25 mouse cellular contexts compared by ENCODE assay signal in the genomic region with DNA sequence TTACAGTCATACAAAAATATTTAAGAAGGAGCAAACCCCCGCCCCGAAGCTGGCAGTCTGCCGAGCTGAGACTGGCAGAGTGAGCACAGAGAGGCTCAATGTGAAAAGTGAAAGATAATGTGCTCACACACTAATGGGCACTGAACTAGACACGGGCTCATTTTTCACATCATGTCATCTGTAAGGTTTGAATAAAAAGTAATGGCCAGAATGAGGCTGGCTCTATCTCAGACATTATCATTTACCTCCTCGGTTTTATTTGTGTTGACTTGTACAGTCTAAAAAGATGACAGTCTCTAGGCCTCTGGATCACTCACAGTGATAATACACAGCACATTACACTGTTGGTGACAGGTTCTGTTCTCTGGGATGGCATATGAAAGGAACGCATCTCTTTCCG.
A peak's percentile ranks its signal among the peaks of the same experiment; 100 is the strongest.
DNase-seq lines count a peak whose midpoint lies in the region; ATAC-seq lines count a peak whose summit lies in the region.
"Had no signal": no experiment of that assay in that cellular context is flagged by ENCODE, and none has a peak within 500 bp of the region (broad histone marks: within the 10 kb centered on the region; RNA-seq: fewer than 3 reads in every experiment).

No protein-coding gene starts in this region.

- peak; percentile 45 to 50 for DNase-seq in cerebellum, postnatal 14 days
- DNase-seq in hindbrain, embryonic 10.5 days (ENCODE audit: low spot score) = no peak
- peak; percentile 40 for DNase-seq in Muller cell, postnatal 12 days (ENCODE audit: inconsistent ontology term)
- DNase-seq in heart, adult 11 months = no peak
- DNase-seq in gastrocnemius, adult 8-10 months (ENCODE audit: low spot score in 2 of 2) = no peak
- DNase-seq: adrenal gland, postnatal 14 days; cerebellum, adult 9-10 months; gastrocnemius, postnatal 10 days; heart, postnatal 10 days; kidney, postnatal 4 days; liver, embryonic 13.5 days; lung, postnatal 4 days; right cerebral cortex, adult 18-20 months; right cerebral cortex, postnatal 4 days; thymus, postnatal 25 days had no signal

- no peak for ATAC-seq in cerebellum, adult (ENCODE audit: insufficient number of reproducible peaks, low FRiP score, low TSS enrichment)
- peak; percentile 64 for ATAC-seq in hindbrain, embryonic 12.5 days (ENCODE audit: low FRiP score)
- ATAC-seq in hindbrain, embryonic 16.5 days = peak; percentile 61
- ATAC-seq: intestine, postnatal 0 days had no signal

- H3K4me2 ChIP-seq in hindbrain, embryonic 12.5 days (replicated peaks) = no peak overlapping the region
- no peak overlapping the region for H3K4me2 ChIP-seq in hindbrain, embryonic 16.5 days (ENCODE audit: low read length)
- H3K4me2 ChIP-seq: embryonic facial prominence, embryonic 13.5 days; heart, embryonic 12.5 days; hindbrain, embryonic 15.5 days; liver, embryonic 13.5 days; neural tube, embryonic 13.5 days; stomach, embryonic 15.5 days had no signal

- no peaks in the 10 kb centered on the region for H3K36me3 ChIP-seq in hindbrain, embryonic 12.5 days
- H3K36me3 ChIP-seq in hindbrain, embryonic 10.5 days = no peaks in the 10 kb centered on the region
- H3K36me3 ChIP-seq in hindbrain, embryonic 16.5 days (ENCODE audit: control insufficient read depth, insufficient read depth, low read length) = no peaks in the 10 kb centered on the region
- H3K36me3 ChIP-seq: embryonic facial prominence, embryonic 13.5 days; heart, embryonic 12.5 days; hindbrain, embryonic 15.5 days; liver, embryonic 13.5 days; neural tube, embryonic 13.5 days; stomach, embryonic 15.5 days had no signal

- 67% methylated on average over 7 of the region's 7 CpGs for WGBS in hindbrain, embryonic 12.5 days
- WGBS in hindbrain, embryonic 10.5 days = 86% methylated on average over 7 of the region's 7 CpGs
- WGBS in hindbrain, embryonic 16.5 days = 58% methylated on average over 7 of the region's 7 CpGs

- no peaks in the 10 kb centered on the region for H3K27me3 ChIP-seq in hindbrain, embryonic 12.5 days
- H3K27me3 ChIP-seq in hindbrain, embryonic 10.5 days (ENCODE audit: insufficient read depth, poor library complexity, severe bottlenecking) = no peaks in the 10 kb centered on the region
- H3K27me3 ChIP-seq in hindbrain, embryonic 16.5 days (replicated peaks; ENCODE audit: control insufficient read depth, insufficient read depth, low read length) = no peaks in the 10 kb centered on the region
- H3K27me3 ChIP-seq: embryonic facial prominence, embryonic 13.5 days; heart, embryonic 12.5 days; hindbrain, embryonic 15.5 days; liver, embryonic 13.5 days; neural tube, embryonic 13.5 days; stomach, embryonic 15.5 days had no signal

- H3K9me3 ChIP-seq in hindbrain, embryonic 12.5 days (replicated peaks) = no peaks in the 10 kb centered on the region
- no peaks in the 10 kb centered on the region for H3K9me3 ChIP-seq in hindbrain, embryonic 10.5 days
- H3K9me3 ChIP-seq in hindbrain, embryonic 16.5 days (ENCODE audit: control insufficient read depth, low read length) = no peaks in the 10 kb centered on the region
- H3K9me3 ChIP-seq: embryonic facial prominence, embryonic 13.5 days; heart, embryonic 12.5 days; hindbrain, embryonic 15.5 days; liver, embryonic 13.5 days; neural tube, embryonic 13.5 days; stomach, embryonic 15.5 days had no signal

- no peak overlapping the region for H3K9ac ChIP-seq in hindbrain, embryonic 12.5 days
- H3K9ac ChIP-seq in hindbrain, embryonic 16.5 days (ENCODE audit: low read depth, low read length) = no peak overlapping the region
- H3K9ac ChIP-seq: embryonic facial prominence, embryonic 13.5 days; heart, embryonic 12.5 days; hindbrain, embryonic 15.5 days; liver, embryonic 13.5 days; neural tube, embryonic 13.5 days; stomach, embryonic 15.5 days had no signal

- no peaks in the 10 kb centered on the region for H3K4me1 ChIP-seq in hindbrain, embryonic 12.5 days
- no peaks in the 10 kb centered on the region for H3K4me1 ChIP-seq in hindbrain, embryonic 10.5 days (replicated peaks)
- H3K4me1 ChIP-seq in hindbrain, embryonic 16.5 days (ENCODE audit: control insufficient read depth, insufficient read depth, low read depth, low read length) = no peaks in the 10 kb centered on the region
- H3K4me1 ChIP-seq: embryonic facial prominence, embryonic 13.5 days; heart, embryonic 12.5 days; hindbrain, embryonic 15.5 days; liver, embryonic 13.5 days; neural tube, embryonic 13.5 days; stomach, embryonic 15.5 days had no signal

- H3K4me3 ChIP-seq in hindbrain, embryonic 12.5 days = no peak overlapping the region
- no peak overlapping the region for H3K4me3 ChIP-seq in hindbrain, embryonic 10.5 days
- H3K4me3 ChIP-seq in hindbrain, embryonic 16.5 days (ENCODE audit: low read length) = no peak overlapping the region
- H3K4me3 ChIP-seq: embryonic facial prominence, embryonic 13.5 days; heart, embryonic 12.5 days; hindbrain, embryonic 15.5 days; liver, embryonic 13.5 days; myocyte; neural tube, embryonic 13.5 days; stomach, embryonic 15.5 days had no signal

- no peak overlapping the region for H3K27ac ChIP-seq in hindbrain, embryonic 12.5 days
- no peak overlapping the region for H3K27ac ChIP-seq in hindbrain, embryonic 10.5 days
- H3K27ac ChIP-seq in hindbrain, embryonic 16.5 days (ENCODE audit: low read depth, low read length) = no peak overlapping the region
- H3K27ac ChIP-seq: embryonic facial prominence, embryonic 13.5 days; hindbrain, embryonic 15.5 days; liver, embryonic 13.5 days; neural tube, embryonic 13.5 days; stomach, embryonic 15.5 days had no signal

Comparison
In these comparisons a context has a peak if more than half of its experiments do, and no peak if none do; other contexts are left out.
1. DNase-seq: peak in cerebellum, postnatal 14 days (2 of 2) and Muller cell, postnatal 12 days (single experiment); none in hindbrain, embryonic 10.5 days (single experiment), heart, adult 11 months (single experiment) and gastrocnemius, adult 8-10 months (0 of 2).